Mouse (Mus musculus) CH12.LX (cell line): ENCODE measurements at regions not wholly inside any gene's neighbourhood (a gene's known extent, or its start where the extent isn't known, plus 50 kb on each side); places are given as distances from the start of the nearest gene placed in this dataset.

Experiments
- DNase-seq: peaks from one replicate; pipeline ENCODE4 v3.0.0-alpha.2; 2013; ENCODE audit errors: extremely low read depth
- H3K27ac ChIP-seq: 2 replicates; pipeline ENCODE4 v1.5.1; 2012; ENCODE audit warnings: low read depth, mild to moderate bottlenecking, control low read depth, moderate library complexity; ENCODE audit not compliant: insufficient read depth
- H3K27me3 ChIP-seq: replicated peaks from 2 replicates; pipeline ENCODE3; 2012; ENCODE audit warnings: inconsistent platforms
- H3K36me3 ChIP-seq, 2 experiments: replicated peaks in 1 of 2; 2 replicates each; pipeline versions ENCODE3 to v1.6.1; 2012; ENCODE audit warnings: inconsistent platforms in 1 of 2, low read length in 1 of 2, mild to moderate bottlenecking in 1 of 2, mixed read lengths in 1 of 2, moderate library complexity in 1 of 2; ENCODE audit not compliant: control insufficient read depth in 1 of 2, insufficient read depth in 1 of 2
- H3K4me1 ChIP-seq, 2 experiments: 2 replicates each; pipeline ENCODE4 v1.6.1; 2012; ENCODE audit warnings: inconsistent platforms in 1 of 2, moderate library complexity in 1 of 2; ENCODE audit not compliant: insufficient read depth in 2 of 2, control insufficient read depth in 1 of 2
- H3K4me2 ChIP-seq: 2 replicates; pipeline ENCODE4 v1.6.1; 2012; ENCODE audit warnings: low read depth, mild to moderate bottlenecking, control low read depth; ENCODE audit not compliant: poor library complexity, insufficient read depth, severe bottlenecking
- H3K4me3 ChIP-seq, 3 experiments: fragments of 150-350 bp in 1 of 3; sonication (generic) in 1 of 3; replicated peaks in 1 of 3; 2 replicates each; pipeline versions ENCODE3 to v1.5.1; 2011 to 2012; ENCODE audit warnings: low read depth in 2 of 3, low read length in 2 of 3, mild to moderate bottlenecking in 2 of 3, moderate library complexity in 2 of 3, control low read depth in 1 of 3, improper control_type of control experiment in 1 of 3, inconsistent platforms in 1 of 3, mixed read lengths in 1 of 3; ENCODE audit not compliant: poor library complexity in 1 of 3
- H3K79me2 ChIP-seq: replicated peaks from 2 replicates; pipeline ENCODE4 v1.6.1; 2012; ENCODE audit warnings: mild to moderate bottlenecking, moderate library complexity; ENCODE audit not compliant: control insufficient read depth, poor library complexity, insufficient read depth, severe bottlenecking; ENCODE audit errors: extremely low read depth
- H3K9ac ChIP-seq: 2 replicates; pipeline ENCODE4 v1.6.1; 2012; ENCODE audit warnings: low read depth, mild to moderate bottlenecking, control low read depth, moderate library complexity; ENCODE audit not compliant: insufficient read depth
- H3K9me3 ChIP-seq: replicated peaks from 2 replicates; pipeline ENCODE3; 2012; ENCODE audit warnings: low read length, inconsistent platforms, mixed read lengths
- BHLHE40 ChIP-seq: IDR thresholded peaks from 2 replicates; pipeline ENCODE4 v1.6.1; 2011; ENCODE audit warnings: mild to moderate bottlenecking, low read depth, low read length, improper control_type of control experiment
- CTCF ChIP-seq, 2 experiments: IDR thresholded peaks in 1 of 2; conservative IDR thresholded peaks in 1 of 2; 2 replicates each; pipeline ENCODE4 v1.5.1; 2011 to 2012; ENCODE audit warnings: low read depth in 2 of 2, low read length in 2 of 2, improper control_type of control experiment in 1 of 2, inconsistent platforms in 1 of 2, mild to moderate bottlenecking in 1 of 2, moderate library complexity in 1 of 2
- E2F4 ChIP-seq: IDR thresholded peaks from 2 replicates; pipeline ENCODE4 v1.6.1; 2011; ENCODE audit warnings: low read depth, low read length, improper control_type of control experiment; ENCODE audit not compliant: insufficient replicate concordance
- ETS1 ChIP-seq: conservative IDR thresholded peaks from 2 replicates; pipeline ENCODE4 v1.6.1; 2012; ENCODE audit warnings: low read depth, mild to moderate bottlenecking, inconsistent platforms, low read length, improper control_type of control experiment, moderate library complexity
- GABPA ChIP-seq: IDR thresholded peaks from 2 replicates; pipeline ENCODE4 v1.6.1; 2012; ENCODE audit warnings: low read depth, low read length, improper control_type of control experiment, inconsistent platforms; ENCODE audit not compliant: insufficient replicate concordance
- HCFC1 ChIP-seq: IDR thresholded peaks from 2 replicates; pipeline ENCODE4 v1.6.1; 2012; ENCODE audit warnings: low read depth, mild to moderate bottlenecking, inconsistent platforms, low read length, improper control_type of control experiment
- JUN ChIP-seq: IDR thresholded peaks from 2 replicates; pipeline ENCODE4 v1.6.1; 2011; ENCODE audit warnings: low read depth, mild to moderate bottlenecking, low read length, improper control_type of control experiment, moderate library complexity; ENCODE audit not compliant: insufficient read depth
- KAT2A ChIP-seq: IDR thresholded peaks from 2 replicates; pipeline ENCODE4 v1.6.1; 2012; ENCODE audit warnings: low read length, improper control_type of control experiment, inconsistent platforms; ENCODE audit not compliant: insufficient replicate concordance
- MAFK ChIP-seq: IDR thresholded peaks from 2 replicates; pipeline ENCODE4 v1.6.1; 2011; ENCODE audit warnings: low read length, improper control_type of control experiment; ENCODE audit not compliant: insufficient replicate concordance
- MAX ChIP-seq: IDR thresholded peaks from 2 replicates; pipeline ENCODE4 v1.6.1; 2011; ENCODE audit warnings: low read length, improper control_type of control experiment
- MAZ ChIP-seq: IDR thresholded peaks from 2 replicates; pipeline ENCODE4 v1.6.1; 2012; ENCODE audit warnings: low read depth, mild to moderate bottlenecking, inconsistent platforms, low read length, improper control_type of control experiment, moderate library complexity
- MEF2A ChIP-seq: IDR thresholded peaks from 2 replicates; pipeline ENCODE4 v1.6.1; 2014; ENCODE audit warnings: low read depth, mild to moderate bottlenecking, inconsistent platforms, low read length, improper control_type of control experiment, borderline replicate concordance
- MXI1 ChIP-seq: IDR thresholded peaks from 2 replicates; pipeline ENCODE4 v1.6.1; 2011; ENCODE audit warnings: mild to moderate bottlenecking, low read depth, low read length, improper control_type of control experiment
- MYC ChIP-seq: IDR thresholded peaks from 2 replicates; pipeline ENCODE4 v1.6.1; 2011; ENCODE audit warnings: low read depth, mild to moderate bottlenecking, improper control_type of control experiment, low read length
- PAX5 ChIP-seq: IDR thresholded peaks from 2 replicates; pipeline ENCODE4 v1.6.1; 2012; ENCODE audit warnings: low read length, inconsistent platforms, mixed read lengths
- POLR2A ChIP-seq: IDR thresholded peaks from 2 replicates; pipeline ENCODE4 v1.6.1; 2011; ENCODE audit warnings: low read depth, mild to moderate bottlenecking, improper control_type of control experiment, low read length
- RAD21 ChIP-seq: IDR thresholded peaks from 2 replicates; pipeline ENCODE4 v1.6.1; 2011; ENCODE audit warnings: low read depth, mild to moderate bottlenecking, low read length, improper control_type of control experiment, moderate library complexity
- RCOR1 ChIP-seq: conservative IDR thresholded peaks from 2 replicates; pipeline ENCODE4 v1.6.1; 2012; ENCODE audit warnings: low read depth, mild to moderate bottlenecking, inconsistent platforms, low read length, improper control_type of control experiment
- SMC3 ChIP-seq: IDR thresholded peaks from 2 replicates; pipeline ENCODE4 v1.6.1; 2011; ENCODE audit warnings: low read depth, low read length, improper control_type of control experiment
- TCF12 ChIP-seq: IDR thresholded peaks from 2 replicates; pipeline ENCODE4 v1.6.1; 2014; ENCODE audit warnings: low read depth, mild to moderate bottlenecking, inconsistent platforms, low read length, improper control_type of control experiment
- USF1 ChIP-seq: IDR thresholded peaks from 2 replicates; pipeline ENCODE4 v1.6.1; 2014; ENCODE audit warnings: low read depth, mild to moderate bottlenecking, inconsistent platforms, low read length, improper control_type of control experiment
- USF2 ChIP-seq: conservative IDR thresholded peaks from 2 replicates; pipeline ENCODE4 v1.6.1; 2011; ENCODE audit warnings: low read depth, low read length, improper control_type of control experiment
- ZC3H11A ChIP-seq: IDR thresholded peaks from 2 replicates; pipeline ENCODE4 v1.6.1; 2012; ENCODE audit warnings: low read depth, mild to moderate bottlenecking, inconsistent platforms, low read length, improper control_type of control experiment
- ZKSCAN1 ChIP-seq: IDR thresholded peaks from 2 replicates; pipeline ENCODE4 v1.6.1; 2012; ENCODE audit warnings: low read depth, inconsistent platforms, low read length, improper control_type of control experiment, borderline replicate concordance
- ZMIZ1 ChIP-seq: IDR thresholded peaks from 2 replicates; pipeline ENCODE4 v1.6.1; 2012; ENCODE audit warnings: low read depth, mild to moderate bottlenecking, inconsistent platforms, low read length, improper control_type of control experiment
- ZNF384 ChIP-seq: IDR thresholded peaks from 2 replicates; pipeline ENCODE4 v1.6.1; 2012; ENCODE audit warnings: low read depth, low read length, improper control_type of control experiment, inconsistent platforms
- dilution Hi-C: fragments of 300-500 bp; cut with MboI; formaldehyde crosslinking; loops from 2 replicates; pipeline ENCODE4 v1.14.3; 2020; ENCODE audit warnings: low sequenced_read_pairs; ENCODE audit not compliant: extremely low pct_unique_long_range_greater_than_20kb, extremely low pct_ligation_motif_present
- in situ Hi-C: fragments of 300-500 bp; cut with MboI; formaldehyde crosslinking; loops from 3 replicates; pipeline ENCODE4 v1.14.3; 2019; ENCODE audit warnings: low sequenced_read_pairs, low pct_ligation_motif_present, low pct_unique_long_range_greater_than_20kb, mixed read lengths

DNA sequence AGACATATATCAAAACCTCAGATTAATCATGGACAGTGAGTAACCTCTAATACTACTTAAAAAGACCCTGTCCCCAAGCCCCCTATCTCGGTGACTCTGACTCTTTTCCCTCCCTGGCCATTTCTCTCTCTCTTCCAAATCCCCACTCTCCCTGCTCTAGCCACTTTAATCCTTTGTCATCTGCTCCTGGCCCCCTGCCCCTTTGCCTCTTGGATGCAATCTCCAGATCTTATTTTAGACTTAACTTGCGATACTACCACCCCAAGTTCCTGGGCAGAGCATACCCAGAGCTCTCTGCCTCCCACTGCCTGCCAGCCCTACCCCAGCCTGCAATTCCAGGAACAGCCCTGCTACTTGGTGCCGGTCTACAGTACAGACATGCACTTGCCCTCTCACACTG is 400.0 kb downstream of the Rfpl4b start:
- Histone ChIP-seq H3K79me2 (no peaks in the 10 kb centered on the region), H3K9ac (no peak overlapping the region), H3K36me3 (no peaks in the 10 kb centered on the region), H3K4me1 (no peaks in the 10 kb centered on the region), H3K27me3 (no peaks in the 10 kb centered on the region), H3K4me2 (no peak overlapping the region), H3K9me3 (no peaks in the 10 kb centered on the region), H3K4me3 (no peak overlapping the region), H3K27ac (no peak overlapping the region)
- in situ Hi-C loops: no loop called here
- dilution Hi-C loops: no loop called here
- no peak for DNase-seq
- TF ChIP-seq MAX: no peak
- TF ChIP-seq SMC3: no peak
- TF ChIP-seq ZMIZ1: no peak
- no peak for TF ChIP-seq MAFK
- TF ChIP-seq RCOR1: no peak
- no peak for TF ChIP-seq E2F4
- no peak for TF ChIP-seq PAX5
- TF ChIP-seq MEF2A: no peak
- no peak for TF ChIP-seq ZKSCAN1
- no peak for TF ChIP-seq MAZ
- no peak for TF ChIP-seq USF1

- Histone ChIP-seq H3K9me3 (no peaks in the 10 kb centered on the region), H3K36me3 (no peaks in the 10 kb centered on the region), H3K27ac (no peak overlapping the region), H3K27me3 (no peaks in the 10 kb centered on the region), H3K4me1 (no peaks in the 10 kb centered on the region), H3K79me2 (no peaks in the 10 kb centered on the region), H3K9ac (no peak overlapping the region)
- in situ Hi-C loops: no loop called here
- no peak for DNase-seq
- TF ChIP-seq MEF2A (no peak), ZC3H11A (no peak), MAX (no peak), HCFC1 (no peak), TCF12 (no peak)
- TF ChIP-seq, all 38 proteins: peak for 0
- dilution Hi-C loops: no loop called here
- Histone ChIP-seq H3K4me2 (no peak overlapping the region), H3K4me3 (no peak overlapping the region)
Observed at GRCm38 (mm10) chr10:38419771-38420170, 401.8 kb downstream of the Rfpl4b start.

DNA sequence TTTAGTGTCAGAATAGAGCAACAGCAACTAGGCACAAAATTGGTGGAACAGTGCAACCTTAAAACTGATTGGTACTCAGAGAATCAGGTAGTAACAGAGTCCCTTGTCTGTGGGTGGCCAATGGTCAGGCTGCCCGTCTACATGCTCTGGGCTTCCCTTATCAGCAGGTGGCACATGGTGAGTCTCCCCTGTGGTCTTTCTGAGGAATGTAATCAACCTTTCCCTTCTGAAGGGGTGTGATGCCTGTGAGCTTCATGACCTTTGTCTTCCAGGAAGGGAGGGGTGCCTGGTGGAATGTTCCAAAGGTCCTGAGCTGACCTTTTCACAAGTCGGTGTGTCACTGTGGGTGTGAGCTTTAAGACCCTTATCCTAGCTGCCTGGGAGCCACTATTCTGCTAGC is 438.4 kb downstream of the Rfpl4b start:
- no peak overlapping the region for H3K4me2 ChIP-seq
- no peaks in the 10 kb centered on the region for H3K36me3 ChIP-seq
- H3K4me1 ChIP-seq: no peaks in the 10 kb centered on the region
- dilution Hi-C loops (no loop called here), in situ Hi-C loops (no loop called here)
- no peak overlapping the region for H3K27ac ChIP-seq
- no peak overlapping the region for H3K9ac ChIP-seq
- no peak for DNase-seq
- H3K4me3 ChIP-seq: no peak overlapping the region
- no peaks in the 10 kb centered on the region for H3K79me2 ChIP-seq
- H3K9me3 ChIP-seq: no peaks in the 10 kb centered on the region
- no peaks in the 10 kb centered on the region for H3K27me3 ChIP-seq
- no peak for TF ChIP-seq E2F4
- no peak for TF ChIP-seq ZNF384
- TF ChIP-seq ZC3H11A: no peak
- no peak for TF ChIP-seq ZKSCAN1
- TF ChIP-seq ETS1: no peak
- TF ChIP-seq SMC3: no peak
- TF ChIP-seq BHLHE40: no peak
- TF ChIP-seq CTCF (conservative IDR thresholded peaks at IDR 0.05 in 1 of 2, IDR thresholded peaks at IDR 0.05 in 1 of 2; ENCODE audit: low read depth in 2 of 2, low read length in 2 of 2): no peak
- no peak for TF ChIP-seq MYC
- no peak for TF ChIP-seq ZMIZ1
- TF ChIP-seq MXI1: no peak
- no peak for TF ChIP-seq KAT2A
- TF ChIP-seq JUN: no peak
- no peak for TF ChIP-seq POLR2A
- no peak for TF ChIP-seq GABPA
- TF ChIP-seq RAD21: no peak
- no peak for TF ChIP-seq USF2
